Mouse (Mus musculus): ENCODE results near the gene Cavin4. TPM values are rescaled to one million over a fixed set of nuclear protein-coding genes. Genes with fewer than 3 reads are reported as not detected.

Gene Cavin4
- polyA plus RNA-seq, 1 experiment from 2014 or later = 1.3 TPM

- H3K27ac ChIP-seq (ENCODE audit: low read depth, low read length) = no peak overlapping the region
- DNase-seq (ENCODE audit: low spot score) (no peak), ATAC-seq (replicated peaks; ENCODE audit: low FRiP score) (no peak)
- no peak overlapping the region for H3K4me2 ChIP-seq (ENCODE audit: low read depth, low read length, severe bottlenecking)
- no peaks in the 10 kb centered on the region for H3K4me1 ChIP-seq (replicated peaks; ENCODE audit: control insufficient read depth, insufficient read depth, low read length)
- H3K4me3 ChIP-seq (ENCODE audit: low read depth, low read length) = no peak overlapping the region
- no peaks in the 10 kb centered on the region for H3K9me3 ChIP-seq (ENCODE audit: control insufficient read depth, low read length)
- no peaks in the 10 kb centered on the region for H3K27me3 ChIP-seq (ENCODE audit: control insufficient read depth, insufficient read depth, low read length)
- H3K9ac ChIP-seq (ENCODE audit: low read length) = no peak overlapping the region
- H3K36me3 ChIP-seq (ENCODE audit: control insufficient read depth, insufficient read depth, low read length) = no peaks in the 10 kb centered on the region
- WGBS = 73% methylated on average over 4 of the region's 4 CpGs
These were observed 53.5 kb downstream of the Cavin4 start for GRCm38 (mm10) chr4:48716817-48717216.

Other genes starting within 250 kb of the Cavin4 start
- 75.2 and 78.6 TPM in 2 replicates for gene Tex10, start 190.1 kb upstream of the Cavin4 start, polyA plus RNA-seq (2014; fragmentation: Nextera tagmentation; extraction: Ambion mirVana)
- 64.0 and 65.2 TPM in 2 replicates for gene Msantd3, start 123.6 kb upstream of the Cavin4 start, polyA plus RNA-seq (2014; fragmentation: Nextera tagmentation; extraction: Ambion mirVana)
- gene Tmeff1, start 78.3 kb upstream of the Cavin4 start, polyA plus RNA-seq (2014; fragmentation: Nextera tagmentation; extraction: Ambion mirVana) = 124 and 138 TPM in 2 replicates

Data from forebrain, embryonic 11.5 days (tissue).